Mouse (Mus musculus) T-helper 17 cell (primary cell): ENCODE data around the gene Ostf1.

ENCODE experiments used
- in situ Hi-C, 2 experiments: fragments of 300-600 bp; cut with MboI, MseI; formaldehyde crosslinking; loops; 1 replicate in 1 of 2; 2 replicates in 1 of 2; pipeline ENCODE4 v1.15.1; 2025; ENCODE audit warnings: high pct_unique_total_duplicates in 2 of 2

The Ostf1 gene

DNA sequence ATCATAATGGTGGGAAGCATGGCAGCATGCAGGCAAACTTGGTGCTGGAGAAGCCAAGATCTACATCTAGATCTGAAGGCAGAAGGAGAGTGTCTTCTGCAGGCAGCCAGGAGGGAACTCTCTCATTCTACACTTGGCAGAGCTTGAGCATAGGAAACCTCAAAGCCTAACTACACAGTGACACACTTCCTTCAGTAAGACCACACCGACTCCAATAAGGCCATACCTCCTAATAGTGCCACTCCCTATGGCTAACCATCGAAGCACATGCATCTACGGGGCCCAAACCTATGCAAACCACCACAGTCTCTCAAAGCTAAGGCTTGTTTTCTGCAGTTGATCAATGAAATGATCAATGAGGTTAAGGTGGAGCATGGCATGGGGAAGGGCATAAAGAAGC is 55.7 kb downstream of the Ostf1 start:
- in situ Hi-C loops, result loop anchor here in 1 of 2 experiments (5.0 kb wide), 1 partner anchor 256 kb away; no protein-coding TSS in a partner anchor

DNA sequence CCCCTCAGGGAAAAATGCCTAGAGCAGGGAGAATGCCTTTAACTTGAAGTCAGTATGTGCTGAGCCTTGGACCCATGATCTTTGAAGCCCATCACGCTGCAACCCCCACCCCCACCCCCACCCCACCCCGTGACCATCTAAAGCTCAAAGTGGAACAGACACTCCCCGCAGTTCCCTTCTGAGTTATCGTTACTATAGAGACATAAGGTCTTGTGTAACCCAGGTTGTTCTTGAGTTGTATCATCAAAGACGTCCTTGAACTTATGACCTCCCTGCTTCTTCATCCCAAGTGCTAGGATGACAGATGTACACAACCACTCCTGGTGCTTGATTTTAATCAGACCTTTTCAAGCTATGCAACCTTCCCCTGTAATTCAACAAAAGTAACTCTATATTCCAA is 57.7 kb downstream of the Ostf1 start:
- in situ Hi-C loops, result loop anchor here in 1 of 2 experiments (25.0 kb wide), 1 partner anchor 1462 kb away; no protein-coding TSS in a partner anchor

DNA sequence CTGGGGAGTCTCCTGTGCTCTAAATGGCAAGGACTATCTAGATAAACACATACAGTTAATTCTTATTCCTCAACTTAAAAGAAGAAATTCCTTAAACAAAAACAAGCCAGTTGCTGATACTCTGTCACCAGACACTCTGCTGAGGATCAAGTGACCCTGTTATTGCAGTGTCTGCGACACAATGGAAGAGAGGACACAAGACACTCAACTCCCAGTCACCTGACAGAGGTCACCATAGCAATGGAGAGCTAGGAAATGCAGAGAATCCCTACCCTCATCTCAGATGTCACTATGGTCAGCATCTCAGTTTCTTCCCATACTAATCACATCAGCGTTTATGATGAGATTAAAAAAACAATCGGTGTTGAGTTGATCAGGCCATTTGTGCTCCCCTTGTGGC is 58.2 kb downstream of the Ostf1 start:
- in situ Hi-C loops, result loop anchor here in 1 of 2 experiments (25.0 kb wide), 1 partner anchor 1461 kb away; no protein-coding TSS in a partner anchor

DNA sequence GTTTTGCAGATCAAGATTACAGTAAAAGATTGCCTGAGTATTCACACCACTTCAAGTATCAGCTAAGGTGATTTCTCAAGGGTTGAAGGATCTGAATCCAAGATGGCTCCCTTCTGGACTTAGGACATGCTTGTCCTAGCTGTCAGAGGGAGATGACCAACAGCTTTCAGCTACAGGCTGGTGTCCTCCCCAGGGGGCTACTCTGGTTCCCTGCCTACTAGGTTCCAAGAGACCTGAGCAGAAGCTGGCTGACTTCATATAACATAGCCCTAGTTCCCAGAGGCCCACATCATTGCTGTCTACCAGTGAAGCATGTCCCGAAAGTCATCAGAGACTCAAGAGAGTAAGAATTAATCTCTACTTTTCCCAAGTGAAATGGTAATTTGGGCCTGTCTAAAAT is 62.1 kb downstream of the Ostf1 start:
- in situ Hi-C loops, result loop anchor here in 1 of 2 experiments (25.0 kb wide), 1 partner anchor 1457 kb away; no protein-coding TSS in a partner anchor

DNA sequence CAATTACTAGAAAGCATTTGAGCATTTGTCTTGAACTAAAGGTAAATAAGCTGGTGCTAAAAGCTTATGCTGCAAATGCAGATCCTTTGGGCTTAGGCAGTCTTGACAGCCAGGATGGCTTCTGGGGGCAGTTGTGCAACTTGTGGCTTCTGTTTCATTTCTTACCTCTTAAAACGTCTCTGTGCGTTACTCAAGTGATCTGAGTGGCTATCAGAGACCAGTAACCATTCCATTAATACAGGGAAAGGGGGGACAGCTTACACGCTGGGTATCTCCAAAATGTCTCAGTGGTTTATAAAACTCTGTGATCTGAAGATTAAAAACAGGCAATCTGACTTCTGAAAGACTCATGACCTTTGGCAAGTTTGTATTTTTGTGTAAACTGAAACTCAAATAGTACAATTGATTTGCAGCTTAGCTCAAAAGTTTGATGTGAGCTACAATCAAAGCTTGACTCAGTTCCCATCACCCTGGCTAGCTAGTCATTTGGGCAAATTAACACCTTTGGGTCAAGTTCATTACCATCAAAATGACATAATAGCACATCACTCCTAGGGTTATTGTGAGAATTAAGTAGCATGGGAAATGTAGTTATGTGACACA is 62.7 kb downstream of the Ostf1 start:
- in situ Hi-C loops, result loop anchor here in 1 of 2 experiments (25.0 kb wide), 1 partner anchor 1457 kb away; no protein-coding TSS in a partner anchor

DNA sequence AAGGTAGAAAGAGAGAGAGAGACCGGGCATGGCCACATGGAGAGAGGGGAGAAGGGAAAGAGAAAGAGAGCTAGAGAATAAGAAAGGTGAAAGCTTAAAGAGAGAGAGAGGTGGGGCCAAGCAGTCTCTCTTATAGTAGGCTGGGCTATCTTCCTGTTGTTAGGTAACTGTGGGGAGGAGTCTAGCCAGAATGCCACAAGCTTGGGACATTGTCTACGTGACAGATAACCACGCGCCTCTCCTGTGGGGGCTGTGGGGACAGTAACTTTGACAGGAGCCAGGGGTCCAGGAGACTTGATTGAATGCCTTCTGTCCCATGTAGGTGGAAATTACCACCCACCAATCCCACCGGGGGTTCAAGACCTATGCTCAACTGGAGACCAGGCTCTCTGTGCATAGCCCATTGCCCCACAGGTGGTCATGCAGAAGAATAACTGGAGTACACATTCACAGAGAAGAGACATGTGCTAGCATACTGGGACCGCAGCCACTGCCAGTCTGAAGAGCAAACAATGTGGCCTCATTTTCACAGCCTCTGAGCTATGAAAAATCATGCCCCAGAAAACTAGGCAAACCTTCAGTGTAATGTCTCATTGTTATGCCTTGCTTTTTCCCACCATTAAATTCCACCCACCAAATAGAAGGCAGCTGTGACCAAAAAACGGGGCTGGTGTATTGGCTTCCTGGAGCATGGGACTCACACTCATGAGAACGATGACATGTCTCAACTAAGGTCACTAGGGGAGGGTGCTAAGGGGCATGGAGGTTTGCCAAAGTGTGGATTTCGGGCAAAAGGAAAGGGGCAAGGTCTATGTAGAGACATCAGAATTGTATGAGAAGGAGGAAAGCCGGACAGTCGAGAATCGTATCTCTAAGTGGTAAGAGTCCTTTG is 63.4 kb downstream of the Ostf1 start:
- in situ Hi-C loops, result loop anchor here in 1 of 2 experiments (25.0 kb wide), 1 partner anchor 1456 kb away; no protein-coding TSS in a partner anchor

DNA sequence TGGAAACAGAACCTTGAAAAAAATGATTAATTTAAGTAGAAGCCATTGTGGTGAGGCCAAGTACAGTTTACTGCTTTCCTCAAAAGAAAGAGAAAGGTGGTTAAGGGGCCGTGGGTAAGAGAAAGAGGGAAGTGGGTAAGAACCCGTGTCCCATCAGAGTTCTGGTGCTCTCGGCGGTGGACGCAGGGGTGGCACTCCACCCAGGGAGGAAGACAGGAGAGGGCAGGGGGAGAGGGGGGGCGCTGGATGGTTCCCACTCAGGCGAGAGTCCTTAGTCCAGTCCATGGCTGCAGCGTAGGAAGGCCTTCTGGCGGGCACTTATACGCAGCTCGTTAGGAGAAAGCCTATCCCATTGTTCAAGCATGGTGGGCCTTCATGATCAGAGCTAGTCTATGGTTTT is 64.1 kb downstream of the Ostf1 start:
- in situ Hi-C loops, result loop anchor here in 1 of 2 experiments (25.0 kb wide), 1 partner anchor 1455 kb away; no protein-coding TSS in a partner anchor

DNA sequence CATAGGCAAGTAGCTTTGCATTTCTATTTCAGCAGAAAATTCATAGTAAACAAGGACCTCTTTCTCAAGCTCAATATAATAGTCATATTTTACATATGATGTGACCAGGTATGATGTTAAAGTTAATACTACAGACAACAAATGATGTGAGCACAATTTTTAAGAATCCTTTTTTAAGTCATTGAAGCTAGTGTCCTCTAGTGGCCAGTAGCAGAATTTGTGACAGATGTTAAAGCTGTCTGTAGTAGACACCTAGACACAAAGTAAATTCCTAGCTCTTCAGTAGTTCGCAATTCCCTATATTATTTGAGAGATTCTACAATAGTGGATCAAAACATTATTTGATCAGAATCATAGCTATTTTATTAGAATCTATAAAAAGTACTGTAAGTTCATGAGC is 73.9 kb downstream of the Ostf1 start:
- in situ Hi-C loops, result loop anchor here in 1 of 2 experiments (25.0 kb wide), 1 partner anchor 1445 kb away; no protein-coding TSS in a partner anchor

DNA sequence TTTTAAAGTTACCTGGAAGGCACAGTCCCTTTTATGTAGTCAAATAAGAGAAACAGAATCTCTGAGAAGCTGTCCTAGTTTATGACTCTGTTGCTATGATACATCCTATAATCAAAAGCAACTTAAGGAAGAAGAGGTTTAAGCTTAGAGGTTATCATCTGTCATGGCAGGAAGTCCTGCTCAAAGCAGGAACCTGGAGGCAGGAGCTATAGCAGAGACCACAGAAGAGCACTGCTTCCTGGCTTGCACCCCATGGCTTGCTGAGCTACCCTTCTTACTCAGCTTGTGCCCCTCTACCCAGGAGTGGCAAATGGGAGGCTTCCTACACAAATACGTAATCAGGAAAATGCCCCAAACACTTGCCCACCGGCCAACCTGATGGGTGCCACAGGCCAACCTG is 76.0 kb downstream of the Ostf1 start:
- in situ Hi-C loops, result loop anchor here in 1 of 2 experiments (25.0 kb wide), 1 partner anchor 1443 kb away; no protein-coding TSS in a partner anchor

DNA sequence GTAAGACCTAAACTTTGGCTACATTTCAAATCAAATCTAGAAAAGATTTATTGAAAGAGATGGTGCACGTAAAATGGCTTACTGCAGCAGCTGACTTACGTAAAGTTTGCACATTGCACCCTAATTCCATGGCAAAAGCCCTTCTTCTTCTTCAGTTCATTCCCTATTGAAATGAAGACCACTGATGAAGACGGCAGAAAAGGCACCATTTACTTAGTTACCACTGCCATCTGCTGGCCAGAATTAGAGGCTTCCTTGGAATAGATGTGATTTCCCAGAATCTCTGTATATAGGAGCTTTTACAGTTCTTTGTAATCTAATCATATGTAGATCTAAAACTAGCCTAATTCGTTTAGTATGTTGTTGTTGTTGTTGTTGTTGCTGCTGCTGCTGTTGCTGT is 83.0 kb downstream of the Ostf1 start:
- in situ Hi-C loops, result loop anchor here in 1 of 2 experiments (10.0 kb wide), 1 partner anchor 1434 kb away; no protein-coding TSS in a partner anchor
